Mouse (Mus musculus) common myeloid progenitor, adult 5-6 weeks (primary cell): ENCODE results near the gene Krtap2-4. TPM values are rescaled to one million over a fixed set of nuclear protein-coding genes. Genes with fewer than 3 reads are reported as not detected.

Experiments used
- ATAC-seq: replicated peaks from 2 replicates; pipeline ENCODE4 v1.8.0; 2016; ENCODE audit warnings: low read depth, mild to moderate bottlenecking, moderate TSS enrichment, inconsistent platforms; ENCODE audit not compliant: poor library complexity, severe bottlenecking
- total RNA-seq: library from RNA; stranded (forward); fragments of 200-1000, 187-1606 nt; gene quantifications from 2 replicates; pipeline ENCODE4 v1.2.3, GENCODE M21; 2017

Gene Krtap2-4
- total RNA-seq, 1 experiment from 2014 or later = not detected

- no peak for ATAC-seq
Measured at GRCm38 (mm10) chr11:99585096-99585495, 29.6 kb downstream of the Krtap2-4 start.

DNA sequence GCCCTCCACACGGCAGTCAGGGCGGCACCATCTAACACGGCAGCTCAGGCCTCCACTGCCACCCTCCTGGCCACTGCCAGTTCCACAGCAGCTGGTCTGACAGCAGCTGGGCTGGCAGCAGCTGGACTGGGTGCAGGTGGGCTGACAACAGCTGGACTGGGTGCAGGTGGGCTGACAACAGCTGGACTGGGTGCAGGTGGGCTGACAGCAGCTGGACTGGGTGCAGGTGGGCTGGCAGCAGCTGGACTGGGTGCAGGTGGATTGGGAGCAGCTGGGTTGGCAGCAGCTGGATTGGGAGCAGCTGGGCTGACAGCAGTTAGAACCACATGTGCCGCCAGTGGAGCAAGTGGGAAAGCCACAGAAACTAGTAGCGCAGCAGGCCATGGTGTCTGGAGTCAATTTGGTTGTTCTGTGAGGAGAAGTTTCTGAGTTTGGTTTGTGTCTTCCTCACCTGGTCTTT lies 31.4 kb downstream of the Krtap2-4 start, which contains the start of gene Krtap1-4:
Krtap1-4 (minus strand) TSS at position 410 of the 460 bp plus-strand sequence.
- no peak for ATAC-seq

DNA sequence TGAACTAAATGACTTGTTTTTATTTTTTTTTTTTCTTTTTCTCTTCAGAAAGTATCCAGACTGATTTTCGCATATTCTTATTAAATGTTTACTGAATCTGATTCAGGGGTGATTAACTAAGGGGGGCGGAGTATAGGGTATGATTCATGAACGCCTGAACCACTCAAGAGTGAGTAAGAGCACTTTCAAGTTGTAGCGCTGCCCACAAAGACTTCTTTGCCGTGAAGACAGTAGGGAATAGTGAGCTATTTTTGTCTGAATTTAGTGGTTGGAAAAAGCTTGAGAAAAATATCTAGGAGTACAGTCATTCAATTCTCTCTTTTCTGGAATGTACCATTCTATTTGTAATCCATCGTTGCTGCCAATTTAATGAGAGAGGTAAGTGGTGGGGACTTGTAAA lies 33.1 kb downstream of the Krtap2-4 start:
- no peak for ATAC-seq

DNA sequence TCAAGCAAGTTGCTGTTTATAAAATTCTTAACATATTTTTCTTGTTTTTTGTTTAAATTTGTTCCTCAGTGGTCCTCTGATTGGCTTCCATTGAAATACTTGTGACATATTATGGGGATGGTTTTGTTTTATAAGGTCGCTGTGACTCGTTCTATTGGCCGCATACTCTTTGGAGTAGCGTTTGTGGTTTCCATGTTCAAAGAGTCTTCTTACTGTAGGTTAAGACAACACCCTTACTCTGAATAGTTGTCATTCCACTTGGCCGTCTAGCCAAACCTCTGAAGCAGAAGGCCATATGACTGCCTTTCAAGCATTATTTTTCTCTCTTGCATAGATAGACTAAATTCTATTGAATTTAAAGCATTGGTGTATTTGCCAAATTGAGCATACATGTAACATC lies 33.6 kb downstream of the Krtap2-4 start:
- ATAC-seq = no peak

DNA sequence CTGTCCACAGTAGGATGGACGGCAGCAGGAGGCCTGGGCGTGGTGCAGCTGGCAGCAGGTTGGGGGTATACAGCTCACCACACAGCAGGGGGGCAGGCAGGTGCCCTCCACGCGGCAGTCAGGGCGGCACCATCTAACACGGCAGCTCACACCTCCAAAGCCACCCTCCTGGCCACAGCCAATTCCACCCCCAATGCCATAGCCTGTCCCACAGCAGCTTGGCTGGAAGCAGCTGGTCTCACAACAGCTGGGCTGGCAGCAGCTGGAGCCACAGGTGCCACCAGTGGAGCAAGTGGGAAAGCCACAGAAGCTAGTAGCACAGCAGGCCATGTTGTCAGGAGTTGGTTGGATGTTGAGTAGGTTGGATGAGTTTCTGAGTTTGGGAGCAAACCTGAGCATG lies 34.0 kb downstream of the Krtap2-4 start, which contains the start of gene Krtap1-5:
Krtap1-5 (minus strand) TSS at position 381 of the 400 bp plus-strand sequence.
- no peak for ATAC-seq

- ATAC-seq = peak; percentile 94
Measured at GRCm38 (mm10) chr11:99574106-99574505, 40.5 kb downstream of the Krtap2-4 start.

- no peak for ATAC-seq
Measured at GRCm38 (mm10) chr11:99573164-99573563, 41.5 kb downstream of the Krtap2-4 start.

DNA sequence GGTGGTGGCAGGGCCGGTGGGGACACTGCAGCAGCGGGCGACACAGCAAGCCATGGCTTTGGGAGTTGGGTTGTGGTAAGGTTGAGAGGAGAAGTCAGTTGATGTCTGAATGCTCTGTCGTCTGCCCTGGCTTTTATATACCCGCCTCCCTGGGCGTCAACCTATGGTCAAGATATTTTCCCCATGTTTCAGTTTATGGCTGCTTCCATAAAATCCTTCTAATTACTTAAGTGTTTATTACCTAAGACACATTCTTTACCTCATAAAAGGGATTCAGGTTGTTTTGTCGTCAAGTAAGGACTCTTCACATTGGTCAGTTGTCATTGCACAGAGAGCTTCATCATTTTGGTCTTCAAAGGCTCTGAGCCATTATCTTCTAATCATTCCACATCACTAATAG lies 48.1 kb downstream of the Krtap2-4 start, which contains the start of gene Krtap3-1:
Krtap3-1 (minus strand) TSS at position 101 of the 400 bp plus-strand sequence.
- ATAC-seq = no peak

Other genes with a start within 250 kb of the Krtap2-4 start
- gene Krt28, start 239.9 kb downstream of the Krtap2-4 start, total RNA-seq = not detected in 2 replicates
- gene Krt10, start 225.5 kb downstream of the Krtap2-4 start, total RNA-seq = 0.50 TPM in 1 of 2 replicates, not detected in the other
- gene Krt12, start 192.6 kb downstream of the Krtap2-4 start, total RNA-seq = not detected in 2 replicates
- gene Krt20, start 176.7 kb downstream of the Krtap2-4 start, total RNA-seq = not detected in 2 replicates
- gene Krt23, start 121.7 kb downstream of the Krtap2-4 start, total RNA-seq = not detected in 2 replicates
- gene Krt39, start 93.5 kb downstream of the Krtap2-4 start, total RNA-seq = not detected in 2 replicates
- not detected in 2 replicates for gene Krt40, start 71.7 kb downstream of the Krtap2-4 start, total RNA-seq
- not detected in 2 replicates for gene Krtap3-3, start 64.0 kb downstream of the Krtap2-4 start, total RNA-seq
- not detected in 2 replicates for gene Krtap3-2, start 58.0 kb downstream of the Krtap2-4 start, total RNA-seq
- not detected in 2 replicates for gene Gm11939, start 55.4 kb downstream of the Krtap2-4 start, total RNA-seq
- gene Krtap3-1, start 48.2 kb downstream of the Krtap2-4 start, total RNA-seq = not detected in 2 replicates
- gene Krtap1-5, start 33.8 kb downstream of the Krtap2-4 start, total RNA-seq = not detected in 2 replicates
- gene Krtap1-4, start 31.2 kb downstream of the Krtap2-4 start, total RNA-seq = not detected in 2 replicates
- not detected in 2 replicates for gene Krtap1-3, start 23.5 kb downstream of the Krtap2-4 start, total RNA-seq
- gene Krtap9-3, start 16.7 kb downstream of the Krtap2-4 start, total RNA-seq = not detected in 2 replicates
- not detected in 2 replicates for gene Gm11938, start 11.5 kb downstream of the Krtap2-4 start, total RNA-seq
- not detected in 2 replicates for gene Gm11937, start 4.7 kb downstream of the Krtap2-4 start, total RNA-seq
- gene Gm11562, start 5.6 kb upstream of the Krtap2-4 start, total RNA-seq = not detected in 2 replicates
- gene Krtap4-1, start 13.4 kb upstream of the Krtap2-4 start, total RNA-seq = not detected in 2 replicates
- not detected in 2 replicates for gene Krtap4-2, start 20.2 kb upstream of the Krtap2-4 start, total RNA-seq
- not detected in 2 replicates for gene Krtap4-7, start 29.2 kb upstream of the Krtap2-4 start, total RNA-seq
- not detected in 2 replicates for gene Gm11555, start 35.4 kb upstream of the Krtap2-4 start, total RNA-seq
- not detected in 2 replicates for gene Gm11563, start 44.1 kb upstream of the Krtap2-4 start, total RNA-seq
- gene Krtap4-6, start 51.1 kb upstream of the Krtap2-4 start, total RNA-seq = not detected in 2 replicates
- not detected in 2 replicates for gene Gm14190, start 75.9 kb upstream of the Krtap2-4 start, total RNA-seq
- not detected in 2 replicates for gene Gm14180, start 119.4 kb upstream of the Krtap2-4 start, total RNA-seq
- gene Gm11595, start 158.1 kb upstream of the Krtap2-4 start, total RNA-seq = not detected in 2 replicates
- gene Krtap4-8, start 165.9 kb upstream of the Krtap2-4 start, total RNA-seq = not detected in 2 replicates
- not detected in 2 replicates for gene Krtap4-9, start 170.4 kb upstream of the Krtap2-4 start, total RNA-seq
- not detected in 2 replicates for gene Gm11596, start 178.6 kb upstream of the Krtap2-4 start, total RNA-seq
- not detected in 2 replicates for gene Gm11569, start 184.1 kb upstream of the Krtap2-4 start, total RNA-seq
- gene Gm11554, start 189.6 kb upstream of the Krtap2-4 start, total RNA-seq = not detected in 2 replicates
- not detected in 2 replicates for gene Krtap4-13, start 195.0 kb upstream of the Krtap2-4 start, total RNA-seq
- gene Gm11564, start 200.8 kb upstream of the Krtap2-4 start, total RNA-seq = not detected in 2 replicates
- gene 2300003K06Rik, start 223.2 kb upstream of the Krtap2-4 start, total RNA-seq = not detected in 2 replicates
- gene Krtap4-16, start 236.8 kb upstream of the Krtap2-4 start, total RNA-seq = not detected in 2 replicates
- not detected in 2 replicates for gene Gm11568, start 243.1 kb upstream of the Krtap2-4 start, total RNA-seq
- not detected in 2 replicates for gene Gm11559, start 249.6 kb upstream of the Krtap2-4 start, total RNA-seq